Mouse (Mus musculus): ENCODE measurements around the gene Olfr1446.

Gene Olfr1446

DNA sequence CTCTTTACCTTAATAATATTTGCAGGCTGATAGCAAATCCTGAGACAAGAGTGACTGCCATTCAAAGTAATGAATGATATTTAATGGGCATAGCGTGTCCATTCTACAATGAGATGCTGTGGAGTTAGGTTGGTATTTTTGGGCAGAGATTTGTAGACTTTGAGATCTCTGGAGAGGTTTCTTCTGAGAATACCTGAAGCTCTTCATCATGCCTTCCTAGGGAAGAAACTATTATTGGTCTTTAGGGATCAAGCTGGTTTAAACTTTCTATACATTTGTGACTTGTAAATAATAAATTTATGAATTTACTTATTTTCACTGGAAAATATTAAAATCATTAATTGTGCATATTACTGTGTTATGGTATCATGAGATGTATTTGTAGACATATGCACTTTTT lies at the start of gene Olfr1446:
TSS of gene Olfr1446 (minus strand) at position 101 of the 400 bp plus-strand sequence.
- no peak for DNase-seq

DNA sequence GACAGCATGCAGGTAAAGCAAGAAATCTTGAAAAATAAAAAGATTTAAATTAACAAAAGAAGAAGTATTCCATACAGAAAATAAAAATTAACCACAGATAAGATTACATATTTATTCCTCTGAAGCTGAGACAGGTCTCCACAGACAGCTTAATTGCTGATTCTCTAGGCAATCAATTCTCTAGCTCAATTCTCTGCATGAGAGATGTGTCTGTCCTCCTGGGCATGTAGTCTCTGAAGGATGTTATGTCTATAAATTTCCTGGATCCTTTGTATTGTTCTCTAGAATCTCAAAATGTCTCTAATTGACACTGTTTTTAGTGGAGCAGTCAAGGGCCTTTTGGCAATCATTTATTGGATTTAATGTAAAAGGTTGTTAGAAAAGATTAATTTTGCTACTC lies 37.2 kb upstream of the Olfr1446 start, which contains the start of gene Olfr1449:
TSS of gene Olfr1449 (plus strand) at position 301 of the 400 bp plus-strand sequence.
- no peak for DNase-seq

DNA sequence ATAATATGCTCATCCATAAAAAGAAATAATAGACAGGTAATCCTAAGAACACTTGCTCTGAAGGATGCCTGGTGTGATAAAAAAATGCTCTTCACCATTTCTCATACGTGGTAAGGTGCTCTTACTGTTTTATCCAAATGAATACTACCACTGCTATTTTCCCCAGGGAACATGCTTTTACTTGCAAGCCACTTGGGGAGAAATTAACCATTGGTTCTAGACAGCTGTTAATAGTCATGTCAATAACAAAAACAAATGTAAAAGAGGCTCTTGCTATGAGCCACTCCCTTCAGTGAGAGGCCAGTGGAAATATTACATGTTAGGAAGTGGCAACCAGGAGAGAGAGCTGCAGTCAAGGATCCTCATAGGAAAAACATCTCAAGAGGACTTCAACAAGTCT lies 31.0 kb upstream of the Olfr1446 start, which contains the start of gene Olfr1448:
TSS of gene Olfr1448 (minus strand) at position 101 of the 400 bp plus-strand sequence.
- DNase-seq, result no peak

DNA sequence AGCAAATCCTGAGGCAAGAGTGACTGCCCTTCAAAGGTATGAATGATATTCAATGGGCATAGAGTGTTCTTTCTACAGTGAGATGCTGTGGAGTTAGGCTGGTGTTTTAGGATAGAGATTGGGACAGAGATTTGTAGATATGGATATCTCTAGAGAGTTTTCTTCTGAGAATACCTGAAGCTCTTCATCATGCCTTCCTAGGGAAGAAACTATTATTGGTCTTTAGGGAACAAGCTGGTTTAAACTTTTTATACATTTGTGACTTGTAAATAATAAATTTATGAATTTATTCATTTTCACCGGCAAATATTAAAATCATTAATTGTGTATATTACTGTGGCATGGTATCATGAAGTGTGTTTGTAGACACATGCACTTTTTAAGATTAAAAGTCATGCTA lies 10.3 kb upstream of the Olfr1446 start, which contains the start of gene Olfr1447:
TSS of gene Olfr1447 (minus strand) at position 101 of the 400 bp plus-strand sequence.
- DNase-seq, result no peak

DNA sequence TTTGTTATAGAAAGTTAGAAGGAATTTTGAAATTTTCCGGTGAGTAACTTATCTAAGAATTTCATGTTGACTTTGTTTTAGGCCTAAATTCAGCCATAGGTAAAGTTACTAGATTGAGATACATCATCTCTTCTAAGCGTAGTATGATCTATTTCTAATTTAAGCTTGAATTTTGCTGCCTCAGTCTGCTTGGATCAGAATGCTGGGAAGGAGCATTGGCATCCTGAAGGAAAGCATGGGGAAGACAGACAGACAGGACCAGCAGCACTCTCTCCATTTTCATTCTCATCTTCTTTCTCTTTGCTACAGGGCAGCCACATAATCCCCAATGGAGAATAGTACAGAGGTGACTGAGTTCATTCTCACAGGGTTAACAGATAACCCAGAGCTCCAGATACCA lies 9.8 kb downstream of the Olfr1446 start, which contains the start of gene Olfr1445:
TSS of gene Olfr1445 (plus strand) at position 301 of the 400 bp plus-strand sequence.
- no peak for DNase-seq

DNA sequence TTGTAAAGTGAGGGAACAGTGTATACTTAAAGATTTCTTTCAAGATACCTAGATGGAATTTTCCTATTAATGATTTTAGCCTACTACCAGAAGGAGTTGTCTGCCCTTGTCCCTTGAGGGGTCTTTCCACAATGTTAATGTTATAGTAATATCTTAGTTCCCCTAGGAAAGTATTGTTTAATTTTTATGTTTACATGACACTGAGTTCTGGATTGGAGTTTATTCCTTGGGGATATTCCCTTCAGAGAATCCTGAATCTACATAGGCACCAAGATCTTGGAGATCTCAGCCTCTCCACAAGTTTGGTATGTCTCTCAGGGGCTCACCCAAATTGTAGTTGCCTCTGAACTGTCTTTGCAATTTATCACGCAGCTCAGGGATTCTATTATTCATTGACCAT lies 36.3 kb downstream of the Olfr1446 start, which contains the start of gene Olfr1444:
TSS of gene Olfr1444 (plus strand) at position 301 of the 400 bp plus-strand sequence.
- DNase-seq, result no peak

DNA sequence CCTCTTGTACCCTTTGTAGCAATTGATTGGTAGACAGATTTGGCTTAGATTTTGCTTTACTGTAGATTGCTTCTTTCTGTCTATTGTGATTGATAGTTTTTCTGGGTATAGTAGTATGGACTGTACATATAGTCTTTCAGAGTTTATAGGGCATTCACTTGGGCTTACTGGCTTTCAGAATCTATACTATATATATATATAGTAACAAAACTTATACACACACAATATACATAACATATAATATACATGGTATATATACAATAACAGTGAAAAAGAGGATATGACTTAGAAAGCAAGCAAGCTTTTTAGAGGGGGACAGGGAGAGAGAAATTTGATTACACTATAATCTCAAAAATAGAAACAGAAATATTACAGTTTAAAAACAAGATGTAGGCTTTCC lies 46.9 kb downstream of the Olfr1446 start, which contains the start of gene Gm5244:
TSS of gene Gm5244 (plus strand) at position 301 of the 400 bp plus-strand sequence.
- no peak for DNase-seq

DNA sequence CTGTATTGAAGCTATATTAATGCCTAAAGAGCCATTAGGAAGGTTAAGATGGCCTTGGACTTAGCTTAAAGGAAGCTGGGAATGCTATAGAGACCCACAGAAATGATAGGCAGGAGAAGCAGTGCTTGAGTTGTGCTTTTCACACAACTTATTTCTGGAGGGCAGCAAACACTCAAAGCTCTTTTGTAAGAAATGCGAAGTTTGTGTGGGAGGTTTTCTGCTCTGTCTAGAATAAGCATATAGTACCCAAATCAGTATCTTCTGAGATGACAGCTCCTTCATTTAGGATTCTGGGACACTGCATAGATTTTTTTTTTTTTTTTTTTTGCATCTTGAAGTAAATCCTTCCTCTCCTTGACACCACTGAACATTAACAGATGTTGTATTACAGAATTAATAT lies 54.8 kb downstream of the Olfr1446 start:
- no peak for DNase-seq

Measured in B cell, adult 2 months (primary cell).